Comparison of ENCODE assay signal across 21 mouse cellular contexts in the genomic region with DNA sequence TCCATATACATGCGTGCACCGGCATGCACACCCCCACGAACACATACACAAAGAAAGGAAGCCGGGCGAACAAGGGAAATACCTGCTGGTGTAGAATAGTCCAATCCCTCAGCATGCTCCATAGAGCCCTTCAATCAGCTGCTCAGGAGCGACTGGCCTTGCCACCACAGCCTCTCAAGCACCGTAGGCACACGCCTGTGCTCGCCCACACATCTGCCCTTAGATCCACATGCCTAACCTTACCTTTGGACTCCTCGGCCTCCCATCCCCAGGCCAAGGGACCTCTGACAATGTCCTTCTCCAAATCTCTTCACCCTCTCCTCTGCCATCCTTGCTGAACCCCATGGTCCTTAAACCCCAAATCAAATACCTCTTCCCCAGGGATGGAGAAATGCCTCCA. TPM values are rescaled to one million over a fixed set of nuclear protein-coding genes. Genes with fewer than 3 reads are reported as not detected.
DNase-seq lines count a peak whose midpoint lies in the region; ATAC-seq and TF ChIP-seq lines count a peak whose summit lies in the region.
"Had no signal": no experiment of that assay in that cellular context is flagged by ENCODE, and none has a peak within 500 bp of the region (broad histone marks: within the 10 kb centered on the region; RNA-seq: fewer than 3 reads in every experiment).

No protein-coding gene starts in this region.

- H3K27me3 ChIP-seq in heart, embryonic 10.5 days (ENCODE audit: insufficient read depth, poor library complexity, severe bottlenecking) = no peaks in the 10 kb centered on the region
- H3K27me3 ChIP-seq in heart, embryonic 11.5 days (ENCODE audit: control insufficient read depth, insufficient read depth, low read length) = no peaks in the 10 kb centered on the region
- no peaks in the 10 kb centered on the region for H3K27me3 ChIP-seq in kidney, adult 2 months (replicated peaks; ENCODE audit: control insufficient read depth, insufficient read depth, low read length)
- H3K27me3 ChIP-seq in forebrain, embryonic 10.5 days (ENCODE audit: poor library complexity, severe bottlenecking) = no peaks in the 10 kb centered on the region
- H3K27me3 ChIP-seq: Patski had no signal

- TF ChIP-seq CTCF in kidney, adult 2 months (conservative IDR thresholded peaks at IDR 0.05; ENCODE audit: insufficient read depth, insufficient read length, low read depth, low read length) = no peak
- no peak for TF ChIP-seq CTCF in left cerebral cortex, adult 2 months (IDR thresholded peaks at IDR 0.05)
- TF ChIP-seq CTCF in olfactory bulb, adult 2 months (IDR thresholded peaks at IDR 0.05; ENCODE audit: insufficient read depth, low read depth, low read length) = no peak

- H3K36me3 ChIP-seq in heart, embryonic 10.5 days = 0 out of 2 replicates have a peak, but pooled peaks cover 2% of the 10 kb centered on the region
- no peaks in the 10 kb centered on the region for H3K36me3 ChIP-seq in heart, embryonic 11.5 days (ENCODE audit: control insufficient read depth, insufficient read depth, low read length)
- no peaks in the 10 kb centered on the region for H3K36me3 ChIP-seq in kidney, adult 2 months (ENCODE audit: control insufficient read depth, insufficient read depth, low read length)
- no peaks in the 10 kb centered on the region for H3K36me3 ChIP-seq in forebrain, embryonic 10.5 days (replicated peaks)

- TF ChIP-seq POLR2A in kidney, adult 2 months (IDR thresholded peaks at IDR 0.05; ENCODE audit: low read depth, low read length) = no peak
- TF ChIP-seq POLR2A in olfactory bulb, adult 2 months (IDR thresholded peaks at IDR 0.05; ENCODE audit: insufficient read depth, low read depth, low read length) = no peak

- H3K9me3 ChIP-seq in heart, embryonic 10.5 days = no peaks in the 10 kb centered on the region
- H3K9me3 ChIP-seq in heart, embryonic 11.5 days (replicated peaks; ENCODE audit: control insufficient read depth, low read length) = no peaks in the 10 kb centered on the region
- H3K9me3 ChIP-seq in forebrain, embryonic 10.5 days = no peaks in the 10 kb centered on the region
- H3K9me3 ChIP-seq: G1E had no signal

- no peak for ATAC-seq in heart, embryonic 11.5 days (replicated peaks; ENCODE audit: insufficient number of reproducible peaks, low FRiP score, low TSS enrichment)
- ATAC-seq: activated CD4-positive, CD25-positive, alpha-beta regulatory T cell, adult 4 months; CD4-positive, CD25-positive, alpha-beta regulatory T cell, adult 4 months; Patski had no signal

- peaks cover 41% of the 10 kb centered on the region for H3K4me1 ChIP-seq in heart, embryonic 10.5 days
- peaks cover 16% of the 10 kb centered on the region for H3K4me1 ChIP-seq in heart, embryonic 11.5 days (ENCODE audit: control insufficient read depth, insufficient read depth, low read length)
- peaks cover 34% of the 10 kb centered on the region for H3K4me1 ChIP-seq in kidney, adult 2 months (ENCODE audit: control insufficient read depth, insufficient read depth, low read length)
- H3K4me1 ChIP-seq in olfactory bulb, adult 2 months (ENCODE audit: control insufficient read depth, insufficient read depth, low read length) = peaks cover 14% of the 10 kb centered on the region
- H3K4me1 ChIP-seq in forebrain, embryonic 10.5 days = peaks cover 26% of the 10 kb centered on the region

- H3K27ac ChIP-seq in heart, embryonic 10.5 days = peak overlapping the region; percentile 10; the same call in 1 of the 2 replicates
- H3K27ac ChIP-seq in heart, embryonic 11.5 days (ENCODE audit: low read depth, low read length) = no peak overlapping the region
- H3K27ac ChIP-seq in kidney, adult 2 months (ENCODE audit: insufficient read depth, low read depth, low read length) = no peak overlapping the region
- 0 out of 2 replicates have a peak overlapping the region, but pooled peaks have one; percentile 12 for H3K27ac ChIP-seq in left cerebral cortex, adult 2 months
- peak overlapping the region; percentile 52; the same call in 1 of the 2 replicates for H3K27ac ChIP-seq in olfactory bulb, adult 2 months (ENCODE audit: insufficient read depth, low read depth, low read length)
- no peak overlapping the region for H3K27ac ChIP-seq in forebrain, embryonic 10.5 days

- no peak for DNase-seq in heart, embryonic 10.5 days (ENCODE audit: low spot score)
- DNase-seq in kidney, adult 2 months = peak; percentile 54
- no peak for DNase-seq in kidney, adult 9 months
- no peak for DNase-seq in left cerebral cortex, adult 2 months (ENCODE audit: extremely low spot score in 1 of 2, low spot score in 2 of 2)
- DNase-seq in left cerebral cortex, postnatal 36 days (ENCODE audit: low spot score in 2 of 2) = no peak
- DNase-seq in forebrain, embryonic 10.5 days (ENCODE audit: extremely low spot score, low spot score) = no peak
- DNase-seq: adrenal gland, adult 2 months; adrenal gland, adult 8-10 months; adrenal gland, postnatal 10 days; adrenal gland, postnatal 14 days; adrenal gland, postnatal 25 days; adrenal gland, postnatal 36 days; B cell, adult 2 months; cerebellum, adult 11 months; cerebellum, adult 11-12 months had no signal

- 94% methylated on average over 10 of the region's 10 CpGs for WGBS in heart, embryonic 10.5 days
- WGBS in heart, embryonic 11.5 days (ENCODE audit: insufficient replicate concordance) = 90% methylated on average over 10 of the region's 10 CpGs
- WGBS in kidney, adult 2 months = 71% methylated on average over 10 of the region's 10 CpGs
- 79% methylated on average over 10 of the region's 10 CpGs for WGBS in olfactory bulb, adult 2 months
- WGBS in forebrain, embryonic 10.5 days = 94% methylated on average over 10 of the region's 10 CpGs

- H3K9ac ChIP-seq in heart, embryonic 11.5 days (ENCODE audit: low read depth, low read length) = no peak overlapping the region

- intact Hi-C loops in left cerebral cortex, adult 2 months (cut with DNase I) = loop anchor here (5.0 kb wide), 1 partner anchor 49 kb away; a partner anchor contains a TSS
- intact Hi-C loops in left cerebral cortex, postnatal 36 days (cut with DNase I) = no loop called here

- H3K4me2 ChIP-seq in heart, embryonic 11.5 days = no peak overlapping the region

- no peak overlapping the region for H3K4me3 ChIP-seq in heart, embryonic 10.5 days
- no peak overlapping the region for H3K4me3 ChIP-seq in heart, embryonic 11.5 days (ENCODE audit: low read depth, low read length)
- H3K4me3 ChIP-seq in kidney, adult 2 months (ENCODE audit: insufficient read depth, low read depth, low read length) = no peak overlapping the region
- peak overlapping the region; percentile 11; the same call in 1 of the 2 replicates for H3K4me3 ChIP-seq in left cerebral cortex, adult 2 months
- peak overlapping the region; percentile 23 for H3K4me3 ChIP-seq in olfactory bulb, adult 2 months (ENCODE audit: insufficient read depth, low read depth, low read length)
- no peak overlapping the region for H3K4me3 ChIP-seq in forebrain, embryonic 10.5 days

RNA-seq across cellular contexts. Expression of a gene that starts 50.2 kb away (rescaled TPM):
- 49.0 and 76.0 TPM in 2 replicates for polyA plus RNA-seq in heart, embryonic 10.5 days (2016; fragmentation: Nextera tagmentation; extraction: Ambion mirVana)
- 25.7 and 29.1 TPM in 2 replicates for polyA plus RNA-seq in heart, embryonic 11.5 days (2014; fragmentation: Nextera tagmentation; extraction: Ambion mirVana)
- polyA plus RNA-seq in kidney, adult 2 months (2012; rRNA removed) = 29.5 and 33.6 TPM in 2 replicates
- total RNA-seq in left cerebral cortex, adult 2 months (2021) = 10 to 100 TPM; 25.5 to 31.0 TPM
- total RNA-seq in left cerebral cortex, postnatal 36 days (2021) = 10 to 100 TPM; 22.0 to 24.8 TPM
- not detected in 2 replicates for polyA plus RNA-seq in olfactory bulb, adult 2 months (2012; ENCODE audit: insufficient read depth, insufficient read length, low replicate concordance, missing spikeins)
- polyA plus RNA-seq in forebrain, embryonic 10.5 days (2016; fragmentation: Nextera tagmentation; extraction: Ambion mirVana) = 27.7 and 28.3 TPM in 2 replicates

Comparison
In these comparisons a context has a peak if more than half of its experiments do, and no peak if none do; other contexts are left out.
1. H3K27ac ChIP-seq: peak in heart, embryonic 10.5 days (single experiment), left cerebral cortex, adult 2 months (single experiment) and olfactory bulb, adult 2 months (single experiment); none in heart, embryonic 11.5 days (single experiment), kidney, adult 2 months (single experiment) and forebrain, embryonic 10.5 days (single experiment).
2. H3K4me3 ChIP-seq: peak in left cerebral cortex, adult 2 months (single experiment) and olfactory bulb, adult 2 months (single experiment); none in heart, embryonic 10.5 days (single experiment), heart, embryonic 11.5 days (single experiment), kidney, adult 2 months (single experiment) and forebrain, embryonic 10.5 days (single experiment).
3. RNA of a gene that starts 50.2 kb away (polyA plus RNA-seq): 49.0 to 76.0 TPM in heart, embryonic 10.5 days, 29.5 to 33.6 TPM in kidney, adult 2 months, 27.7 to 28.3 TPM in forebrain, embryonic 10.5 days and 25.7 to 29.1 TPM in heart, embryonic 11.5 days; not detected in olfactory bulb, adult 2 months; every median in the first group is over 10 times any median in the second.